Mouse (Mus musculus) myocyte (in vitro differentiated cells): ENCODE data around the gene Zic5.

ENCODE experiments used
- CEBPB ChIP-seq: IDR thresholded peaks from 2 replicates; pipeline ENCODE4 v1.6.1; 2011; ENCODE audit warnings: mild to moderate bottlenecking, moderate library complexity; ENCODE audit not compliant: poor library complexity, insufficient read depth, severe bottlenecking
- E2F4 ChIP-seq: IDR thresholded peaks from one replicate; pipeline ENCODE4 v1.6.1; 2011; ENCODE audit warnings: mild to moderate bottlenecking, control low read depth, moderate library complexity; ENCODE audit not compliant: insufficient read depth
- MAX ChIP-seq: IDR thresholded peaks from one replicate; pipeline ENCODE4 v1.6.1; 2011; ENCODE audit warnings: low read depth, mild to moderate bottlenecking, control low read depth
- MYOD1 ChIP-seq, 3 experiments: IDR thresholded peaks; one replicate each; pipeline ENCODE4 v1.6.1; 2011; ENCODE audit warnings: control low read depth in 2 of 3, low read depth in 2 of 3, mild to moderate bottlenecking in 2 of 3, moderate library complexity in 1 of 3; ENCODE audit not compliant: insufficient read length in 2 of 3, control insufficient read depth in 1 of 3
- POLR2A ChIP-seq: IDR thresholded peaks from one replicate; pipeline ENCODE4 v1.6.1; 2011; ENCODE audit warnings: low read depth, mild to moderate bottlenecking, control low read depth, moderate library complexity; ENCODE audit not compliant: insufficient read length
- POLR2AphosphoS2 ChIP-seq: IDR thresholded peaks from one replicate; pipeline ENCODE4 v1.6.1; 2011; ENCODE audit warnings: low read depth, control low read depth; ENCODE audit not compliant: insufficient read length
- REST ChIP-seq: IDR thresholded peaks from one replicate; pipeline ENCODE4 v1.6.1; 2011; ENCODE audit warnings: mild to moderate bottlenecking, control low read depth, moderate library complexity; ENCODE audit not compliant: insufficient read depth, insufficient read length
- TCF12 ChIP-seq: IDR thresholded peaks from one replicate; pipeline ENCODE4 v1.6.1; 2011; ENCODE audit warnings: mild to moderate bottlenecking, control low read depth; ENCODE audit not compliant: poor library complexity, insufficient read depth, severe bottlenecking
- USF1 ChIP-seq: IDR thresholded peaks from one replicate; pipeline ENCODE4 v1.6.1; 2011; ENCODE audit warnings: low read depth, mild to moderate bottlenecking, control low read depth, moderate library complexity

DNA sequence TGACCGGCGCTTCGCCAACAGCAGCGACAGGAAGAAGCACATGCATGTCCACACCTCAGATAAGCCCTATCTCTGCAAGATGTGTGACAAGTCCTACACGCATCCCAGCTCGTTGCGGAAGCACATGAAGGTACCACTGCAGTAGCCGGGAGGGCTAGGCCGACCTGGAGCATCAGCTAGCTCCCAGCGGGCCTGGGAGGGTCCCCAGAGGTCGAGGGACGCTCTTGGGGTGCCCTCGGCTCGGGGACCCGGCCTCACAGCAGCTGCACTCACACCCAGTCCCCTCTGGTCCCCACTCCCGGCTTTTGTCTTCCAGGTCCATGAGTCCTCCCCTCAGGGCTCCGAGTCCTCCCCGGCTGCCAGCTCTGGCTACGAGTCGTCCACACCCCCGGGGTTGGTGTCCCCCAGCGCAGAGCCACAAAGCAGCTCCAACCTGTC is 13.1 kb upstream of the Zic5 start:
- TF ChIP-seq POLR2A (no peak), MAX (no peak), TCF12 (no peak), USF1 (no peak), POLR2AphosphoS2 (no peak), MYOD1 (IDR thresholded peaks at IDR 0.05; ENCODE audit: control insufficient read depth in 1 of 3, insufficient read length in 2 of 3, low read depth in 2 of 3) (no peak), E2F4 (no peak), CEBPB (no peak), REST (no peak)
